Mouse (Mus musculus): Measurements from ENCODE around the gene Itm2a. TPM values are rescaled to one million over a fixed set of nuclear protein-coding genes. Genes with fewer than 3 reads are reported as not detected.
A peak's percentile ranks its signal among the peaks of the same experiment; 100 is the strongest.

Itm2a gene
- polyA plus RNA-seq (2012; ENCODE audit: insufficient read depth, insufficient read length, missing spikeins): 6.3 and 7.8 TPM in 2 replicates

DNA sequence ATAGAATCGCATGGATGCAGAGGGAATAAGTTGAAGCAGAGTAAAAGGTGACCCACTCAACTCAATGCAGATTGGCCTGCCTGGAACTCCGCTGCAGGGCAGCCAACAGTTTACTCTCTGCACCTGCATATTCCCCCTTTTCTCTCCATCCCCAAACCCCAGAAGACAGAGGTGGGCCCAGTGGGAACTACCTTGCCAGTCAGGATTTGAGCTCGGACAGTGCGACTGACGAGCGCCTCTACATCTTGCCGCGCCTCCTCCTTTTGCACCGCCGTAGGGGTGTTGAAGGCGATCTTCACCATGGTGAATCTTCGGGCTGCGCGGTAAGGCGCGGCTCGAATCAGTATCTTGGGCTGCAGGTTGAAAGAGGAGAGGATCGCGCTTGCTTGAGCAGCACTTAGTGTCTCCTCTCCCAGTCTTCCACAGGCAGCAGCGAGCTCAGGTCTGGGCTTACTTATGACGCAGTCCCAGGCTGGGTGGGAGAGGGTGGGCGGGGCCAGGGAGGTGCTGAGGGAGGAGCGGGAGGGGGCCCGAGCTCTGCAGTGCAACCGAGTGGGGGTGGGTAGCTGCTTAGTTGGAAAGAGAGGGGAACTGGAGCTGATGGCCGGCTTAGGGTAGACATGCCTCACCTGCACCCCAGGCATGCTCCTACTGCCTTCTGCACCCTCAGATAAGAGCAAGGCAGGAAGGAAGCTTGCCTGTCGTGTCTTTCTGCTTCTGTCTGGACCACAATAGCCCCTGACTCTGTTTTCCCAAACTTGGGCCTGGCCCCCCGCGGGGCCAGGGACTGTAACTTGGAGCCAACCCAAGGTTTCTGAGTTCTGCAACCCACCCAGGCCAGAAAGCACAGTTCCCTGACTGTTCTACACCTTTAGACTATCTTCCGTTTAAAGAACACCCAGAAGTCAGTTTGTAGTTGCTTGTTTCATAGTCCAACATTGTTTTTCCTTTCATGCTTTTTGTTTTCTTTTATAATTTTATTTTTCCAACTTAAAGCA, at the start of gene Itm2a:
Gene Itm2a, minus strand, starts transcription at position 462 of the 998 bp plus-strand sequence.
- no peak within 1 kb of the TSS for H3K27ac ChIP-seq (replicated peaks; ENCODE audit: low read depth, low read length)
- H3K4me1 ChIP-seq (ENCODE audit: control insufficient read depth, insufficient read depth, insufficient read length, low read length): no peaks in the 10 kb centered on the region
- peak within 1 kb of the TSS; percentile 53 for H3K4me3 ChIP-seq (ENCODE audit: insufficient read depth, low read depth, low read length)

DNA sequence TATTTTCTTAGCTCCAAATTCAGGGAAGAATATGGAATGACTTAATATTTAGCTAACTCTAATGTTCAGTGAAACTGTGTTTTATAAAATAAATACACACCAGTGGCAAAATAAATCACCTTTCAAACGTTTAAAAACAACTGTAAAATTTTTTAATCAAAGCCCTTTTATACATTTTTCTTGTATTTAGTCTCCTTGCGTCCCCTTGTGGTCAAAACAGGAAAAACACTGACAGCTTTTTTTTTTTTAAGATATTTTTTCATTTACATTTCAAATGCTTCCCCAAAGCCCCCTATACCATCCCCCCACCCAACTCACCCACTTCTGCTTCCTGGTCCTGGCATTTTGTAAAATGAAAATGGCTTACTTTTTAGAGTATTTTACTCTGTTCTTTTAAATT, 32.7 kb upstream of the Itm2a start:
- H3K4me3 ChIP-seq (ENCODE audit: insufficient read depth, low read depth, low read length): no peak overlapping the region
- no peak overlapping the region for H3K27ac ChIP-seq (replicated peaks; ENCODE audit: low read depth, low read length)
- no peaks in the 10 kb centered on the region for H3K4me1 ChIP-seq (ENCODE audit: control insufficient read depth, insufficient read depth, insufficient read length, low read length)

DNA sequence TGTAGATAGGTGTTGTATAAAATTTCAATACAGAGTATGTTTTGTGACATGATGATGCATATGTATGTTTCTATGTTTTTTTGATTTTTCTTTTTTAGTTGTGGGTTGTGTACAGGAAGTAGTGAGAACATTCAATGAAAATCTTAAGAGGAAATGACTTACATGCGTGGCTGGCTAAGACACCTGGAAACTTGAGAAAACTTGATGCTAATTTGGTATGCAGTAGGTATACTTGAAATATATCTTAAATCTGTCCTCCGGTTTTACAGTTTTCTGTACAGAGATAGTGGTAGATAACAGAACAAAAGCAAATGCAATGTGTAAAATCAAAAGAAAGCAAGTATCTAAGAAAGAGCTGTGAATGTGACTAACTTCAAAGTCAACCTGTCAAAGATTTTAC, 18.1 kb upstream of the Itm2a start:
- Histone ChIP-seq H3K4me1 (ENCODE audit: control insufficient read depth, insufficient read depth, insufficient read length, low read length) (no peaks in the 10 kb centered on the region), H3K4me3 (ENCODE audit: insufficient read depth, low read depth, low read length) (no peak overlapping the region), H3K27ac (replicated peaks; ENCODE audit: low read depth, low read length) (no peak overlapping the region)

DNA sequence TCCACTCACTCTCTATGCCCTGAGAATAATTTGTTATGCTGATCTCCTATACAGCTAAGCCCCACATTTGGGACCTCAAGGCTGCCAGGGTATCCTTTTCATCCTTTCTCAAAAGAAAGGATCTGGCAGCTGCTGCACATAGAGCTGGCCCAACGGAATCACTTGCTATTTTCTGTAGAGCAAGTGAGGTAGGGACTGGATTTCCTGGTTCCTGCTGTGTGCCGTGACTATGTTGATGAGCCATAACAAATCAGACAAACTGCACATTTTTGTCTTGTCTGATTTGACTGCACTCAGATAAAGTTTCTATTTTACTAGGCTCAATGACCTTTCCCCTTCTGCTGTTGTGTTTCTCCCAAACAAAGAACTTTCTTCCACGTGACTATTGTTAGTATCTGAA, 14.2 kb upstream of the Itm2a start:
- Histone ChIP-seq H3K4me1 (ENCODE audit: control insufficient read depth, insufficient read depth, insufficient read length, low read length) (no peaks in the 10 kb centered on the region), H3K27ac (replicated peaks; ENCODE audit: low read depth, low read length) (no peak overlapping the region), H3K4me3 (ENCODE audit: insufficient read depth, low read depth, low read length) (no peak overlapping the region)

DNA sequence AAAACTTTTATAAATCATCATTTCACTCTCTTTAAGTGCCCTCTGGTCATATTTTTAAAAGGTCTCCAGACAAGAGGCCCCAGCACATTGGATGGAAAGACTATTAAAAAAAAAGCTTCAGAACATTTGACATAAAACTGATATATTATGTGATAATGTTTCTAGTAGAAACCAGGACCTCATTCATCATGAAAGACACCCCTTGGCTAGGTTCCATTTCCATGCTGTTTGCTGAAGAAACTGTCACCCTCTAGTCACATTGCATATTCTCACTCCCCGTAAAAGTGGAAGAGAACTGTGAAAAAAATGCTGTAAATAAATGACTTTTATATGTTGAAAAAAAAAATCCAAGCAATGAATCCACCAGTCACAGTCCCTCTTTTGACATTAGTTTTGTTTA, 12.8 kb upstream of the Itm2a start:
- Histone ChIP-seq H3K4me1 (ENCODE audit: control insufficient read depth, insufficient read depth, insufficient read length, low read length) (no peaks in the 10 kb centered on the region), H3K27ac (replicated peaks; ENCODE audit: low read depth, low read length) (no peak overlapping the region), H3K4me3 (ENCODE audit: insufficient read depth, low read depth, low read length) (no peak overlapping the region)

DNA sequence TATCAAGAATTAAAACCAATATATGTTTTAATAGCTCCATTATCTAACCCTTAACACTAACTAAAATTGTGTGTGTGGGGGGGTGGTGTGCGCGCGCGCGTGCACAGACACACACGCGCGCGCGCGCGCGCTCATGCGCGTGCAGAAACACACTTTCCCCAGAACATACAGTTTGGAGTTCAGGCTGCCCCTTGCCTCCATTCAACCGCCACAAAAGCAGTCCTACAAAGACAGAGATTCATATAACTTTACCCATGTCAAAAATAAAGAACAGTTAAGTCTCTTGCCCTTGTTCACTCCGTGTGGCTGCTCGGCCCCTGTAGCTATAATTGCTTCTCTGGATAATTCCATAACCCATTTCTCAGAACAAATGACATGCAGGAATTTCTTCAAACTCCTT, 695 bp downstream of the Itm2a start:
- Histone ChIP-seq H3K4me3 (ENCODE audit: insufficient read depth, low read depth, low read length) (peak overlapping the region; percentile 53), H3K4me1 (ENCODE audit: control insufficient read depth, insufficient read depth, insufficient read length, low read length) (no peaks in the 10 kb centered on the region), H3K27ac (replicated peaks; ENCODE audit: low read depth, low read length) (no peak overlapping the region)

DNA sequence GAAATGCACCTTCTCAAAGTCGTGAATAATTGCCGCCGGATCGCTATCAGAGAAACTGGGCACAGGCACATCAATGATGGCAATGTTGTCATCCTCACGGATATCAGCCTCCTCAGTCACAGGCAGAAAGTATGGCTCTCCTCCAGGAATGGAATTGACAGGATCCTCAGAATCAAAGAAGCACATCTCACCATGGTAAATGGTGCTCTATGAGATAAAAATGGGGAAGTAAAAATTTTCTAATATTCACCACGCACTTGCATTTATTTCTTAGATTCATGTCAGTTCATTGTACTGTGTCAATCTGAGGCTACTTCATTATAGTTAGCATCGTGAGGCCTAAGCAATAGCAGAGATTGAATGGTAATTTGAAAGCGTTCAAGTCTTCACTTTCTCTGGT, 4.1 kb downstream of the Itm2a start:
- Histone ChIP-seq H3K27ac (replicated peaks; ENCODE audit: low read depth, low read length) (no peak overlapping the region), H3K4me3 (ENCODE audit: insufficient read depth, low read depth, low read length) (no peak overlapping the region), H3K4me1 (ENCODE audit: control insufficient read depth, insufficient read depth, insufficient read length, low read length) (no peaks in the 10 kb centered on the region)

- Histone ChIP-seq H3K27ac (replicated peaks; ENCODE audit: low read depth, low read length) (no peak overlapping the region), H3K4me3 (ENCODE audit: insufficient read depth, low read depth, low read length) (no peak overlapping the region), H3K4me1 (ENCODE audit: control insufficient read depth, insufficient read depth, insufficient read length, low read length) (no peaks in the 10 kb centered on the region)
These were observed 9.9 kb downstream of the Itm2a start for GRCm38 (mm10) chrX:107393256-107393655.

GRCm38 (mm10) chrX:107375329-107375728, 27.8 kb downstream of the Itm2a start:
- Histone ChIP-seq H3K4me3 (ENCODE audit: insufficient read depth, low read depth, low read length) (no peak overlapping the region), H3K27ac (replicated peaks; ENCODE audit: low read depth, low read length) (no peak overlapping the region), H3K4me1 (ENCODE audit: control insufficient read depth, insufficient read depth, insufficient read length, low read length) (no peaks in the 10 kb centered on the region)

Other genes with a start within 250 kb of the Itm2a start
- not detected in 2 replicates for gene Gpr174, start 147.5 kb downstream of the Itm2a start, polyA plus RNA-seq (2012; ENCODE audit: insufficient read depth, insufficient read length, missing spikeins)